Mouse (Mus musculus): ENCODE results near the gene Hmgb1. TPM values are rescaled to one million over a fixed set of nuclear protein-coding genes. Genes with fewer than 3 reads are reported as not detected.
A peak's percentile ranks its signal among the peaks of the same experiment; 100 is the strongest.

The Hmgb1 gene
- polyA plus RNA-seq, 1 experiment from 2014 or later: 439 TPM

DNA sequence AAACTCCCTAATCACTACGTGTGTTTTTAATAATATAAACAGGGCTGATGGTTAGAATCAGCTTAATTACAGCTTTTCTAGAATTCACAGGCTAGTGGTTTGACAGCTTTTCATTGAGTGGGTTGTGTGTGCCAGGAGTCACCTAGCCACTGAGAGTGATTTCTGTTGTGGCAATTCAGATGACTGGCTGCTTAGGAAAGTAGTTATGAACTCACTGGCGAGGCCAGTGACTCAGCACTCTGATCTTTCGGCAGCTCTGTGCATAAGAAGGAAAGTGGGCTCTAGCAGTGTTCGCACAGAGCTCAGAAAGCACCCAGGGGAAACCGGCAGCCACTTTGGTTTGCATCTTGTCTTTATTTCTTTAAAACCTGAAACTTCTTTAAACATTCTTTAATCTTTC lies 18.7 kb upstream of the Hmgb1 start:
- Histone ChIP-seq H3K27me3 (ENCODE audit: insufficient read depth, low read length) (no peaks in the 10 kb centered on the region), H3K4me2 (ENCODE audit: low read depth, low read length) (no peak overlapping the region), H3K27ac (ENCODE audit: low read depth) (peak overlapping the region; percentile 3; the same call in 1 of the 2 replicates), H3K9me3 (ENCODE audit: low read length) (no peaks in the 10 kb centered on the region), H3K36me3 (replicated peaks; ENCODE audit: insufficient read depth, low read length) (peaks cover 72% of the 10 kb centered on the region), H3K9ac (replicated peaks) (no peak overlapping the region), H3K4me1 (ENCODE audit: insufficient read depth) (peaks cover 7% of the 10 kb centered on the region; the same call in 1 of the 2 replicates), H3K4me3 (ENCODE audit: low read depth, low read length) (no peak overlapping the region)
- no peak for DNase-seq
- TF ChIP-seq EP300 (IDR thresholded peaks at IDR 0.05; ENCODE audit: low read depth): no peak
- no peak for TF ChIP-seq CTCF (IDR thresholded peaks at IDR 0.05; ENCODE audit: low read depth)
- 69% methylated on average over 5 of the region's 5 CpGs for WGBS (ENCODE audit: insufficient replicate concordance)
- ATAC-seq: no peak

DNA sequence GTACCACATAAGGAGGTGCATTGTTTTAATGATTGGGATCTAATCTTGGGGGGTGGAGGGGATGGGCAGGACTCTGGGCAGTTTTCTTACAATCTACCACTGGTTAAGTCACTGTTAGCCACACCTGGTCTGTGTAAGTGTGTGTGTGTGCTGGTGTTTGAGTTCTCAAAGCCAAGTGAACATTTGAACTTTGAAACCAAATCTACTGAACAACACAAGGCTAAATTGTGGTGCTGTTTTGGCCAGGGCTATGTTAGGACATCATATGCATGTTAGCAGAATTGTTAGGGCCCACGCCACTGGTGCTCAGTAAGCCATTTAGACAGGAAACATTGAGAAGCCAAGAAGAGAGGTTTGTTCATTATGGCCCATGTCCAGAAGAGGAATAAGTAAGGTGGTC lies 14.5 kb upstream of the Hmgb1 start:
- no peak overlapping the region for H3K4me3 ChIP-seq (ENCODE audit: low read depth, low read length)
- peak overlapping the region; percentile 7; the same call in 1 of the 2 replicates for H3K9ac ChIP-seq (replicated peaks)
- H3K27ac ChIP-seq (ENCODE audit: low read depth): peak overlapping the region; percentile 48; the same call in 1 of the 2 replicates
- H3K27me3 ChIP-seq (ENCODE audit: insufficient read depth, low read length): no peaks in the 10 kb centered on the region
- no peaks in the 10 kb centered on the region for H3K9me3 ChIP-seq (ENCODE audit: low read length)
- TF ChIP-seq CTCF (IDR thresholded peaks at IDR 0.05; ENCODE audit: low read depth) (no peak), EP300 (IDR thresholded peaks at IDR 0.05; ENCODE audit: low read depth) (no peak)
- ATAC-seq: peak; percentile 66
- H3K36me3 ChIP-seq (replicated peaks; ENCODE audit: insufficient read depth, low read length): peaks cover 70% of the 10 kb centered on the region
- peaks cover 22% of the 10 kb centered on the region for H3K4me1 ChIP-seq (ENCODE audit: insufficient read depth)
- no peak overlapping the region for H3K4me2 ChIP-seq (ENCODE audit: low read depth, low read length)
- DNase-seq: no peak
- 74% methylated on average over 1 of the region's 1 CpGs for WGBS (ENCODE audit: insufficient replicate concordance)

DNA sequence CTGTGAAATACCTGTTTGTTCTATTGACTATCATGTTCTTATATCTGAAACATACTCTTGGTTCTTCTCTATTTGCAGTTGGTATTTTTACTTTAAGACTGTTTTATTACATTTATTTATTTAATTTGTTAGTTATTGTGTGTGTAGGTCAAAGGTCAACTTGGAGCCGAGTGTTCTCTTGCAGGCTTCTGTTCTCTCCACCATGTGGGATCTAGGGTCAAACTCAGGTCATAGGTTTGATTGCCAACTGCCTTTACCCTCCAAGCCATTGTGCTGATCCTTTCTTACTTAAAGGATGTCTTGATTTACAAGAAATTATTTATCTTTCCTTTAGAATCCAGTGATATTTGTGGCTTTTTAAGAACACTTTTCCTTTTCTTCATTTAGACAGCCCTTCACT lies 12.3 kb upstream of the Hmgb1 start:
- DNase-seq (no peak), ATAC-seq (0 out of 2 replicates have a peak, but pooled peaks have one; percentile 35)
- Histone ChIP-seq H3K9ac (replicated peaks) (no peak overlapping the region), H3K27me3 (ENCODE audit: insufficient read depth, low read length) (no peaks in the 10 kb centered on the region), H3K27ac (ENCODE audit: low read depth) (no peak overlapping the region), H3K9me3 (ENCODE audit: low read length) (no peaks in the 10 kb centered on the region), H3K4me3 (ENCODE audit: low read depth, low read length) (no peak overlapping the region), H3K4me2 (ENCODE audit: low read depth, low read length) (no peak overlapping the region), H3K36me3 (replicated peaks; ENCODE audit: insufficient read depth, low read length) (peaks cover 67% of the 10 kb centered on the region), H3K4me1 (ENCODE audit: insufficient read depth) (peaks cover 22% of the 10 kb centered on the region)
- TF ChIP-seq CTCF (IDR thresholded peaks at IDR 0.05; ENCODE audit: low read depth): no peak
- no peak for TF ChIP-seq EP300 (IDR thresholded peaks at IDR 0.05; ENCODE audit: low read depth)
- WGBS (ENCODE audit: insufficient replicate concordance): 35% methylated on average over 1 of the region's 1 CpGs

DNA sequence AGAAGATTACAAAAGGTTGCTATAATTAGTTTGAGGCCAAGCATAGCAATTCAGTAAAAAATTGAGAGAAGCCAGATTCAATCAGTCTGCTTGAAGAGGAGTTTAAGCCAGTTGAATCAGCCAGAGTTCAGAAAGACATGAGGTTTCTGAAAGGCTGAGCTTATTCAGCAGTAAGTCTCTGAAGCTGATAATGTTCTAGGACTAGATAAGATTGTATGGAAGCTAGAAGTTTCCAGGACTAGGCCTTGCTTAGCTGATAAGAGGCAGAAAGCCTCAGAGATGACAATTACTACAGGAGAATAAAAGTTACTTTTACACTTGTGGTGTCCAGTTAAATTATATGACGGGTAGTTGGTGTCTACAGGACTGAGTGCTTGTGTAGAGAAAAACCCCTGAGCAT lies 5.9 kb upstream of the Hmgb1 start:
- DNase-seq (no peak), ATAC-seq (no peak)
- Histone ChIP-seq H3K9me3 (ENCODE audit: low read length) (no peaks in the 10 kb centered on the region), H3K36me3 (replicated peaks; ENCODE audit: insufficient read depth, low read length) (peaks cover 59% of the 10 kb centered on the region), H3K4me2 (ENCODE audit: low read depth, low read length) (no peak overlapping the region), H3K9ac (replicated peaks) (no peak overlapping the region), H3K4me1 (ENCODE audit: insufficient read depth) (peaks cover 19% of the 10 kb centered on the region), H3K27ac (ENCODE audit: low read depth) (no peak overlapping the region), H3K27me3 (ENCODE audit: insufficient read depth, low read length) (no peaks in the 10 kb centered on the region), H3K4me3 (ENCODE audit: low read depth, low read length) (no peak overlapping the region)
- 68% methylated on average over 1 of the region's 1 CpGs for WGBS (ENCODE audit: insufficient replicate concordance)
- TF ChIP-seq EP300 (IDR thresholded peaks at IDR 0.05; ENCODE audit: low read depth) (no peak), CTCF (IDR thresholded peaks at IDR 0.05; ENCODE audit: low read depth) (no peak)

DNA sequence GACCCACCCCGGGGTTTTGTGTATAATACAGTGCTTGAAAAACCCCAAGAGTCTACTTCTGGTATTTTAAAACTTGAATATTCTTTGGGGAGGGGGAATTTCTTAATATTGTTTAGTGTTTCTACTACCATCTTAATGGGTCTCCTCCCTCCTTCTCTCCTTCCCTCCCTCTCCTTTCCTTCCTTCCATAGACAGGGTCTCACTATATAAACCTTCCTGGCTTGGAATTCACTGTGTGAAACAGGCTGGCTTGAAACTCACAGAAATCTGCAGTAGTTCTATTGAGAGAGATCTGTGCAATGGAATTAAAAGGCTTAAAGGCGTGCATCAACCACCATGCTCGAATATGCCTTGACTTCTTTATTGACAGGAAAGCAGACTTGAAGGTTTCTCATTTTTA lies 1.5 kb upstream of the Hmgb1 start:
- no peak for TF ChIP-seq EP300 (IDR thresholded peaks at IDR 0.05; ENCODE audit: low read depth)
- TF ChIP-seq CTCF (IDR thresholded peaks at IDR 0.05; ENCODE audit: low read depth): no peak
- DNase-seq: no peak
- Histone ChIP-seq H3K4me3 (ENCODE audit: low read depth, low read length) (peak overlapping the region; percentile 88), H3K27ac (ENCODE audit: low read depth) (no peak overlapping the region), H3K4me1 (ENCODE audit: insufficient read depth) (peaks cover 25% of the 10 kb centered on the region), H3K27me3 (ENCODE audit: insufficient read depth, low read length) (no peaks in the 10 kb centered on the region), H3K4me2 (ENCODE audit: low read depth, low read length) (peak overlapping the region; percentile 96), H3K9me3 (ENCODE audit: low read length) (no peaks in the 10 kb centered on the region), H3K9ac (replicated peaks) (peak overlapping the region; percentile 77), H3K36me3 (replicated peaks; ENCODE audit: insufficient read depth, low read length) (peaks cover 21% of the 10 kb centered on the region)
- WGBS (ENCODE audit: insufficient replicate concordance): 73% methylated on average over 3 of the region's 3 CpGs
- ATAC-seq: no peak

DNA sequence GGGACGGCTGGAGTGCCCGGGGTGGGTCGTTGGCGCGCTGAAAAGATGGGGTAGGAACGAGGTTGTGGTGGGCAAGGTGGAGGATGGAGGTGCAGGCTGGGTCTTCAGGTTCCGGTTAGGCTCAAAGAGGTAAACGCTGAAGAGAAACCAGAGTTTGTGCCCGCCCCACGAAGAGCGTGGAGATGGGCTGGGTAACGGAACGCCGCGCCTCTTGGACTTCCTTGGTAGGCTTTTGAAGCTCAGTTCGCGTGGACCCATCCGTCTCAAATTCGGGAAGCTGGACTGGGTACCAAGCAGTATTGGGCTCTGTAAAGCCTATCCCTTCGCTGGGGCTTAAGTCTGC lies 526 bp upstream of the Hmgb1 start:
- under 1% methylated on average over 20 of the region's 20 CpGs for WGBS (ENCODE audit: insufficient replicate concordance)
- ATAC-seq: peak; percentile 5
- TF ChIP-seq EP300 (IDR thresholded peaks at IDR 0.05; ENCODE audit: low read depth): no peak
- no peak for TF ChIP-seq CTCF (IDR thresholded peaks at IDR 0.05; ENCODE audit: low read depth)
- Histone ChIP-seq H3K27me3 (ENCODE audit: insufficient read depth, low read length) (no peaks in the 10 kb centered on the region), H3K27ac (ENCODE audit: low read depth) (peak overlapping the region; percentile 90), H3K36me3 (replicated peaks; ENCODE audit: insufficient read depth, low read length) (peaks cover 15% of the 10 kb centered on the region), H3K9me3 (ENCODE audit: low read length) (no peaks in the 10 kb centered on the region), H3K9ac (replicated peaks) (peak overlapping the region; percentile 77), H3K4me2 (ENCODE audit: low read depth, low read length) (peak overlapping the region; percentile 96), H3K4me3 (ENCODE audit: low read depth, low read length) (peak overlapping the region; percentile 88), H3K4me1 (ENCODE audit: insufficient read depth) (peaks cover 25% of the 10 kb centered on the region)
- peak; percentile 59 for DNase-seq

DNA sequence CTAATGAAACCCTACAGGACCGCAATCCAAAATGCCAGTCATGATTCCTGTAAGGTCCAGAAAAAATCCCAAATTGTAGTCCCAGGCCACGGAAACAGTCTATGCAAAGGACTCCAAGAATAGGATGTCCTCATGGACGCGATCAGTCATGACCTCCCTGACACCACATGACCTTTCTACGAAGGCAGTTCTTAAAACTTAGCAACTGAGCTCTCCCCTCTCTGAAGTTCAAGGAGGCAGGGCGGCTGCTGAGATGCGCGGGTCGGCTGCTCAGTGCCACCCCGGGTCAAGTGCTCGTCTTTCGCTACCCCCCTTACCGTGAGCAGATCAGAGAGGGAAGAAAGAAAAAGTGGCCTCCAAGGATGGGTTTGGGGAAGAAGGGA lies 577 bp downstream of the Hmgb1 start:
- H3K9me3 ChIP-seq (ENCODE audit: low read length): no peaks in the 10 kb centered on the region
- WGBS (ENCODE audit: insufficient replicate concordance): under 1% methylated on average over 13 of the region's 13 CpGs
- H3K4me1 ChIP-seq (ENCODE audit: insufficient read depth): peaks cover 23% of the 10 kb centered on the region
- TF ChIP-seq CTCF (IDR thresholded peaks at IDR 0.05; ENCODE audit: low read depth) (no peak), EP300 (IDR thresholded peaks at IDR 0.05; ENCODE audit: low read depth) (no peak; the same call in 1 of the 2 replicates)
- peak overlapping the region; percentile 63 for H3K4me3 ChIP-seq (ENCODE audit: low read depth, low read length)
- H3K27ac ChIP-seq (ENCODE audit: low read depth): peak overlapping the region; percentile 97
- H3K27me3 ChIP-seq (ENCODE audit: insufficient read depth, low read length): no peaks in the 10 kb centered on the region
- H3K4me2 ChIP-seq (ENCODE audit: low read depth, low read length): peak overlapping the region; percentile 67
- DNase-seq (no peak), ATAC-seq (peak; percentile 41)
- peak overlapping the region; percentile 83 for H3K9ac ChIP-seq (replicated peaks)
- H3K36me3 ChIP-seq (replicated peaks; ENCODE audit: insufficient read depth, low read length): peaks cover 5% of the 10 kb centered on the region; the same call in 1 of the 2 replicates

All from liver, postnatal 0 days (tissue).